Mouse (Mus musculus) erythroblast, embryonic 14.5 days (primary cell): Measurements from ENCODE around the gene Hsf2bp.

Source experiments
- GATA1 ChIP-seq: IDR thresholded peaks from 2 replicates; pipeline ENCODE4 v1.6.1; 2012; ENCODE audit warnings: low read length, inconsistent platforms, mixed read lengths
- TAL1 ChIP-seq: IDR thresholded peaks from 3 replicates; pipeline ENCODE4 v1.6.1; 2012; ENCODE audit warnings: low read length, inconsistent platforms, mixed read lengths

- TF ChIP-seq TAL1 (no peak), GATA1 (no peak)
Observed at GRCm38 (mm10) chr17:31908966-31909365, 127.2 kb downstream of the Hsf2bp start.
